Mouse (Mus musculus) forebrain, embryonic 11.5 days (tissue): Measurements from ENCODE around the gene Eea1. TPM values are rescaled to one million over a fixed set of nuclear protein-coding genes. Genes with fewer than 3 reads are reported as not detected.

ENCODE experiments used
- ATAC-seq: fragments of 200-750 bp; cut with Nextera tagmentation; replicated peaks from 2 replicates; pipeline ENCODE4 v1.8.0; 2017; ENCODE audit warnings: moderate TSS enrichment; ENCODE audit not compliant: low FRiP score
- DNase-seq: peaks from one replicate; pipeline ENCODE4 v3.0.0-alpha.2; 2017; ENCODE audit warnings: low spot score
- H3K27ac ChIP-seq: fragments of 300-500 bp; sonication (generic); 2 replicates; pipeline ENCODE4 v1.5.1; 2014; ENCODE audit warnings: low read depth, low read length
- H3K27me3 ChIP-seq: fragments of 300-500 bp; sonication (generic); 2 replicates; pipeline ENCODE4 v1.6.1; 2014; ENCODE audit warnings: mild to moderate bottlenecking, low read length, mixed read lengths; ENCODE audit not compliant: control insufficient read depth, insufficient read depth
- H3K36me3 ChIP-seq: fragments of 300-500 bp; sonication (generic); 2 replicates; pipeline ENCODE4 v1.6.1; 2014; ENCODE audit warnings: mild to moderate bottlenecking, low read length, moderate library complexity, mixed read lengths; ENCODE audit not compliant: control insufficient read depth, insufficient read depth
- H3K4me1 ChIP-seq: fragments of 300-500 bp; sonication (generic); replicated peaks from 2 replicates; pipeline ENCODE4 v1.6.1; 2014; ENCODE audit warnings: low read length, mixed read lengths; ENCODE audit not compliant: control insufficient read depth, insufficient read depth
- H3K4me2 ChIP-seq: fragments of 300-500 bp; sonication (generic); 2 replicates; pipeline ENCODE4 v1.6.1; 2014; ENCODE audit warnings: low read depth, mild to moderate bottlenecking, low read length, moderate library complexity, mixed read lengths; ENCODE audit not compliant: severe bottlenecking
- H3K4me3 ChIP-seq: fragments of 300-500 bp; sonication (generic); 2 replicates; pipeline ENCODE4 v1.5.1; 2014; ENCODE audit warnings: low read depth, low read length
- H3K9ac ChIP-seq: fragments of 300-500 bp; sonication (generic); 2 replicates; pipeline ENCODE4 v1.6.1; 2014; ENCODE audit warnings: low read length
- H3K9me3 ChIP-seq: fragments of 300-500 bp; sonication (generic); 2 replicates; pipeline ENCODE4 v1.6.1; 2016; ENCODE audit warnings: low read length, mixed read lengths; ENCODE audit not compliant: control insufficient read depth
- WGBS: fragments of 180-500 bp; shearing (Covaris S2); extraction: QIAGEN DNeasy Blood & Tissue Kit; methylation state at CpG from one replicate; pipeline ENCODE4 v1.1.7; 2014; 5-methylcytosine and 5-hydroxymethylcytosine counted together
- polyA plus RNA-seq: library from polyadenylated mRNA; unstranded; fragments of >200 nt; fragmentation: Nextera tagmentation; extraction: Ambion mirVana; gene quantifications from 2 replicates; pipeline ENCODE4 v1.2.1, GENCODE M21; 2014

Eea1 gene
- polyA plus RNA-seq, 1 experiment from 2014 or later: 12.0 TPM

DNA sequence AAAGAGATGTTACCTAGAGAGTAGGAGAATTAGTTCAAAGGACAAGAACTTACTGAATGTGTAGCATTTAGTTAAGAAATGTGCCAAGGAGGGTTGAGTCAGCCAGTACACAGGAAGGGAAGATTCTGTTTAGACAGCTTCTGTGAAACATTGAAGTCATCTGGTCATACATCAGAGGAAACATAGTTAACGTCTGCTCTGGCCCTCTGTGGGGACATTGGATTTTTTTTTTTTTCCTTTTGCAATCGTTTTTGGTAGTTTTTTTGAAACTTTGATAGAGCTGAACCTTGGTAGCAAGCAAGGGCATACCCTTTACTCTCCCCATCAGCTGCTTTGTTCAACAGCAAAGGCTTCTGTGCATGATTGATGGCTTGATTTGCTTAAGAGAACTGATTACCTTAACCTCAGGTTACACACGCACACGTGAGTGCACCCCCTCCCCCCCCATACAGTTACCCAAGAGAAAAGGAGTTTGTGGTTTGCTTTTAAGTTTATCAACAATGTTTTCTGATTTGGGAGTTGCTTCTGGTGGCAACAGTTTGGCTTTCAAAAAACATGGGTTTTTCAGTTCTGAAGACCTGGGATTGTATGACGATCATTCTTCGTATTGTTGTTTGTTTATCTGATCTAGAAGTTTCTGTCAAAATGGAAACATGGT, 1.4 kb downstream of the Eea1 start:
- Histone ChIP-seq H3K27me3 (no peaks in the 10 kb centered on the region), H3K27ac (no peak overlapping the region), H3K9me3 (no peaks in the 10 kb centered on the region), H3K4me2 (peak overlapping the region; percentile 87), H3K36me3 (no peaks in the 10 kb centered on the region), H3K4me1 (no peaks in the 10 kb centered on the region; the same call in 1 of the 2 replicates), H3K9ac (no peak overlapping the region), H3K4me3 (peak overlapping the region; percentile 74)
- 61% methylated on average over 6 of the region's 6 CpGs for WGBS
- no peak for DNase-seq
- ATAC-seq: no peak

DNA sequence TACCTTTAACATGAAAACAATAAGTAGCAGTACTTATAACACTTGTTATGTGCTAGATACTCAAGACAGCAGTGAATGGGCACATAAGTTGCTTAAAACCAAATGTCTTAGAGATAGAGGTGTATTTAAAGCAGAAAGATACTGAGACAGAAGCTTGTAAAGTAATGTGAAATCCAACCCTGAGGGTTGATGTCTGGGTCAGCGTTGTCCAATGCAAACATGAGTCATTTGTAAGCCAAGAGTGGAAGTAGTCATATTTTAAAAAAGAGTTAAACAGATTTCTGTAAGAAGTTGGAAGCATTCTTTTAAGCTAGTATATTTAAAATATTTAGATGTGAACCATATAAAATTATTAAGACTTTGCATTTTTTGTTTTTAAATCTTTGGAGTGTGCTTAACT, 4.6 kb downstream of the Eea1 start:
- no peak for DNase-seq
- 88% methylated on average over 1 of the region's 1 CpGs for WGBS
- H3K4me1 ChIP-seq: no peaks in the 10 kb centered on the region; the same call in 1 of the 2 replicates
- no peak overlapping the region for H3K4me3 ChIP-seq
- no peaks in the 10 kb centered on the region for H3K36me3 ChIP-seq
- no peak for ATAC-seq
- H3K27ac ChIP-seq: no peak overlapping the region
- no peak overlapping the region for H3K9ac ChIP-seq
- no peak overlapping the region for H3K4me2 ChIP-seq
- H3K27me3 ChIP-seq: no peaks in the 10 kb centered on the region
- H3K9me3 ChIP-seq: no peaks in the 10 kb centered on the region

DNA sequence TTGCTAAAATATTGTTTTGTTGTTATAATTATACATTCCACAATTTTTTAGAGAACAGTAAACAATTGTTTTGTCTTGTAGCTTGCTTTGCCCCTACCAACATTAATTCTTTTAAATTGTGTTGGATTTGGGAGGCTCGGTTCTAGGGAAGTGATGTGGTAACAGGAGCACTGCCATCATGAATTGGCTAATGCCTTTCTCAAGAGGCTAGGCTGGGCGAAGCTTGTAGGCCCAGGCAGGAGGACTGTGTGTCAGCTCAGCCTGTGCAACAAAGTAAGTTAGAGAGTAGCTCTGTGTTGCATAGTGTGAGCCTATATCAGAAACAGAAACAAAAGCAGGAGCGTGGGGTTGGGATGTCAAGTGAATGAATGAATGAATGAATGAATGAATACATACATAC, 9.0 kb downstream of the Eea1 start:
- H3K36me3 ChIP-seq: no peaks in the 10 kb centered on the region
- H3K4me2 ChIP-seq: no peak overlapping the region
- no peak overlapping the region for H3K27ac ChIP-seq
- H3K4me1 ChIP-seq: no peaks in the 10 kb centered on the region
- no peak for DNase-seq
- no peak overlapping the region for H3K4me3 ChIP-seq
- 92% methylated on average over 3 of the region's 3 CpGs for WGBS
- no peaks in the 10 kb centered on the region for H3K27me3 ChIP-seq
- ATAC-seq: no peak
- H3K9me3 ChIP-seq: no peaks in the 10 kb centered on the region
- no peak overlapping the region for H3K9ac ChIP-seq

DNA sequence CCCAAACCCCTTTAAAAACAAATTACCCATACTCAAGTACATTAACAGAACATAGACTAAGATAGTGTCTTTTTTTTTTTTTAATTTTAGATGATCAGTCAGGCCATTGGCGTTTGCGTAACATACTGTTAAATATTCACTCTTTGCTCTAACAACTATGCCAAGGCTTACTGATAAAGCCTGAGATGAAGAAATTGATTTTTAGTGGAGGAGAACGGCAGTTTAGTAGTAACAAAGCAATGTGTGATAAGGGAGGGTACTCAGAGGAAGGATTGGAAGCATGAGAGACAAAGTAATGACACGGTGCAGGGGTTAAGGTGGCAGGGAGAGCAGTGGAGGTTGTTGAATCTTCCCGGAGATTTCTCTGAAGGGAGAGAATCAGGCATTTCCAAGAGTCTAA, 9.7 kb downstream of the Eea1 start:
- H3K9me3 ChIP-seq: no peaks in the 10 kb centered on the region
- 92% methylated on average over 5 of the region's 5 CpGs for WGBS
- DNase-seq: no peak
- no peak overlapping the region for H3K4me2 ChIP-seq
- no peaks in the 10 kb centered on the region for H3K36me3 ChIP-seq
- no peaks in the 10 kb centered on the region for H3K27me3 ChIP-seq
- no peak overlapping the region for H3K9ac ChIP-seq
- ATAC-seq: no peak
- H3K4me3 ChIP-seq: no peak overlapping the region
- no peak overlapping the region for H3K27ac ChIP-seq
- H3K4me1 ChIP-seq: no peaks in the 10 kb centered on the region

DNA sequence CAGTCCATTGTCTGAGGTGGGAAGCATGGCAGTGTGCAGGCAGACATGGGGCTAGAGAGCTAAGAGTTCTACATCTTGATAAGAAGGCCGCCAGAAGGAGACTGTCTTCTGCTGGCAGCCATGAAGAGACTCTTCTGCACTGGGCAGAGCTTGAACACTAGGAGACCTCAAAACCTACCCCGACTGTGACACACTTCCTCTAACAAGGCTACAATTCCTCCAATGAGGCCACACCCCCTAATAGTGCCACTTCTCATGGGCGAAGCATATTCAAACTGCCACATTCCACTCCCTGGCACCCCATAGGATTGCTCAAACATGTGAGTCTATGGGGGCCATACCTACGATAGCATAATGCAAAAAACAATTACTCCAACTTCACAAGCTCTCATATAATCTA, 10.3 kb downstream of the Eea1 start:
- no peak overlapping the region for H3K27ac ChIP-seq
- no peaks in the 10 kb centered on the region for H3K36me3 ChIP-seq
- no peak overlapping the region for H3K9ac ChIP-seq
- 91% methylated on average over 4 of the region's 4 CpGs for WGBS
- H3K4me3 ChIP-seq: no peak overlapping the region
- H3K4me1 ChIP-seq: no peaks in the 10 kb centered on the region
- H3K27me3 ChIP-seq: no peaks in the 10 kb centered on the region
- H3K9me3 ChIP-seq: no peaks in the 10 kb centered on the region
- H3K4me2 ChIP-seq: no peak overlapping the region
- ATAC-seq (no peak), DNase-seq (no peak)

DNA sequence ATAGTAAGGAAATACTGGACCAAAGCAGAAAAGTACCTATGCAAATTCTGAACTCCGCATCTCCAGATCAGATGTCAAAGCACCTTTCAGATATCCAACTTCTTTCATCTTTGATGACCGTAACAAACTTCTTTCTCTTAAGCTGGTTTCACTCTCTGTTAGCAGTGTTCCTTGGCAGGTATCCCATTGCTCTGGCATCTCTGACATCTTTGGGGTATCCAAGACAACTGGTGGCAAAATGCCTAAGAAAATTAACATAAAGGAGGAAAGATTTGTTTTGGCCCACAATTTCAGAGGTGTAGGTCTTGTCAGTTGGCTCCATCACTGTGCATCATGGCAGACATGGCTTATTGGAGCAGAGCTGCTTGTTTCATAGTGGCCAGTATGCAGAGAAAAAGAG, 10.9 kb downstream of the Eea1 start:
- Histone ChIP-seq H3K27ac (no peak overlapping the region), H3K4me3 (no peak overlapping the region), H3K9ac (no peak overlapping the region), H3K27me3 (no peaks in the 10 kb centered on the region), H3K4me2 (no peak overlapping the region), H3K36me3 (no peaks in the 10 kb centered on the region), H3K9me3 (no peaks in the 10 kb centered on the region), H3K4me1 (no peaks in the 10 kb centered on the region)
- ATAC-seq (no peak), DNase-seq (no peak)
- WGBS: 96% methylated on average over 2 of the region's 2 CpGs

DNA sequence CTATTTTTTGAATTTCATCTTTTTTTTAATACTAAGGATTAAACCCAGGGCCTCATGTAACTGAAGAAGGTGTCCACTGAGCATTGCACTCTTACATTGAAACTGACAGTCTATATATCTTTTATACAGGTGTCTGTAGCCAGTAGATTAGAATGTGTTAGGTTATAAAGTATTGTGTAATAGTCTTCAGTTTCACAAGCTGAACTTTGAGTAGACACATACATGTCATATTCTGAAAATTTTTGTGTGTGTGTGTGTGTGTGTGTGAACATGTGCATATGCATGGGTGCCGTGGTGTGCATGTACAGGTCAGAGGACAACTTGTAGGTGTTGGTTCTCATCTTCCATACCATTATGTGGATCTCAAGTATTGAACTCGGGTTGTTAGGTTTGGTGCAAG, 16.2 kb downstream of the Eea1 start:
- 88% methylated on average over 2 of the region's 2 CpGs for WGBS
- H3K36me3 ChIP-seq: no peaks in the 10 kb centered on the region
- H3K9ac ChIP-seq: no peak overlapping the region
- no peak overlapping the region for H3K4me3 ChIP-seq
- ATAC-seq: no peak
- DNase-seq: no peak
- H3K27me3 ChIP-seq: no peaks in the 10 kb centered on the region
- no peak overlapping the region for H3K27ac ChIP-seq
- H3K4me2 ChIP-seq: no peak overlapping the region
- no peaks in the 10 kb centered on the region for H3K4me1 ChIP-seq
- no peaks in the 10 kb centered on the region for H3K9me3 ChIP-seq

DNA sequence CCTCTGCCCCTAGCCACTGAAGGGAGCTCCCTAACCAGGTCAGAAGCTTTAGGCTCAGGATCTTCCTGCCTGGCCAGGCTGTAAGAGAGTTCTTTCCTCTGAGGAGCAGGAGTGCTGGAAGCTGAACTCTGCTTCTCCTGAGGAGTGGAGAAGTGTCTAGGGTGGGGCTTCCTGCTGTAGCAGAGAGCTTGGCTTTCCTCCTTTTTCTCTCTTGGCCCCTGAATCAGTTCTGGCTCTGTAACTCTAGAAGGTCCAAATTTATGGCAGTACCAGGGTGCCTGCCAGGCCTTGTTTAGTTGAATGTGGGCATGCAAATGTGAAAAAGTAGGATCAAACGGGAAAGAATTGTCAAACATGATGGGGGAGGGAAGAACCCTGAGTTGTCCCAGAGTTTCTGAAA, 17.1 kb downstream of the Eea1 start:
- WGBS: 69% methylated on average over 1 of the region's 1 CpGs
- DNase-seq (no peak), ATAC-seq (no peak)
- Histone ChIP-seq H3K27ac (no peak overlapping the region), H3K4me3 (no peak overlapping the region), H3K9me3 (no peaks in the 10 kb centered on the region), H3K4me2 (no peak overlapping the region), H3K9ac (no peak overlapping the region), H3K4me1 (no peaks in the 10 kb centered on the region), H3K36me3 (no peaks in the 10 kb centered on the region), H3K27me3 (no peaks in the 10 kb centered on the region)

DNA sequence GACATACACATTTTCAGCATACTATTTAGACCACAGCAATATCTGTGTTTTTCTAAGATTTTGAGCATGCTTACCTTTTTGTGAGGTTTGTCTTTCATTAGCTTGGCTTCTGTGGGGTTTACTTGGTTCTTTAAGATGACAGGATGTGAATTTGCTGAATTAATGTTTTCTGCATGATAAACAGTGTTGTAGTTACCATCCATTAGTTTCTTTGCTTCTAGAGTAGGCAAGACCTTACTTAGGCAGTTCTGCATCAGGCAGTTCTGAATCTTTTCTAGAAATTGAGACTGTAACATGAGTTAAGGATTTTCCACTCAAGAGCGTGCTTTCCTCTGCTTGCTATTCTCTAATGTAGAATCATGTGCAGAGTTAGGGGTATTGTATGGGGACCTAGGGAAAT, 24.2 kb downstream of the Eea1 start:
- WGBS: 92% methylated on average over 1 of the region's 1 CpGs
- Histone ChIP-seq H3K27ac (no peak overlapping the region), H3K9me3 (no peaks in the 10 kb centered on the region), H3K27me3 (no peaks in the 10 kb centered on the region), H3K4me3 (no peak overlapping the region), H3K4me2 (no peak overlapping the region), H3K4me1 (no peaks in the 10 kb centered on the region), H3K36me3 (no peaks in the 10 kb centered on the region), H3K9ac (no peak overlapping the region)
- no peak for ATAC-seq
- DNase-seq: no peak
